Comparison of ENCODE assay signal across 18 mouse cellular contexts in genomic region chr3:79449361-79449760, GRCm38 (mm10).
"Had no signal": no experiment of that assay in that cellular context is flagged by ENCODE, and none has a peak within 500 bp of the region (broad histone marks: within the 10 kb centered on the region; RNA-seq: fewer than 3 reads in every experiment).

No protein-coding gene starts in this region.

- ATAC-seq: intestine, embryonic 15.5 days; liver, embryonic 12.5 days; midbrain, embryonic 13.5 days had no signal

- H3K27ac ChIP-seq: intestine, embryonic 15.5 days; limb, embryonic 15.5 days; liver, embryonic 12.5 days; lung, embryonic 15.5 days; macrophage; midbrain, embryonic 13.5 days; neural tube, embryonic 15.5 days; stomach, postnatal 0 days had no signal

- H3K9me3 ChIP-seq: intestine, embryonic 15.5 days; limb, embryonic 15.5 days; liver, embryonic 12.5 days; lung, embryonic 15.5 days; megakaryocyte, embryonic 14.5 days; midbrain, embryonic 13.5 days; neural tube, embryonic 15.5 days had no signal

- H3K4me3 ChIP-seq: intestine, embryonic 15.5 days; limb, embryonic 15.5 days; liver, embryonic 12.5 days; lung, embryonic 15.5 days; megakaryocyte, embryonic 14.5 days; midbrain, embryonic 13.5 days; myocyte; neural tube, embryonic 15.5 days had no signal

- H3K36me3 ChIP-seq: intestine, embryonic 15.5 days; limb, embryonic 15.5 days; lung, embryonic 15.5 days; midbrain, embryonic 13.5 days; neural tube, embryonic 15.5 days had no signal

- H3K4me2 ChIP-seq: intestine, embryonic 15.5 days; limb, embryonic 15.5 days; liver, embryonic 12.5 days; lung, embryonic 15.5 days; midbrain, embryonic 13.5 days; neural tube, embryonic 15.5 days had no signal

- H3K4me1 ChIP-seq: intestine, embryonic 15.5 days; liver, embryonic 12.5 days; neural tube, embryonic 15.5 days had no signal

- H3K27me3 ChIP-seq: intestine, embryonic 15.5 days; limb, embryonic 15.5 days; liver, embryonic 12.5 days; lung, embryonic 15.5 days; megakaryocyte, embryonic 14.5 days; neural tube, embryonic 15.5 days had no signal

- H3K9ac ChIP-seq: intestine, embryonic 15.5 days; limb, embryonic 15.5 days; liver, embryonic 12.5 days; lung, embryonic 15.5 days; midbrain, embryonic 13.5 days; neural tube, embryonic 15.5 days had no signal

- DNase-seq: kidney, adult 2 months; layer of hippocampus, adult 9-11 months; layer of hippocampus, postnatal 36 days; lung, postnatal 14 days; right cerebral cortex, adult 18-20 months; right cerebral cortex, postnatal 25 days; thymus, adult 2 months; thymus, postnatal 36 days had no signal
